Mouse (Mus musculus) G1E (cell line): ENCODE results near the gene Pole. TPM values are rescaled to one million over a fixed set of nuclear protein-coding genes. Genes with fewer than 3 reads are reported as not detected.

Source experiments
- ATAC-seq: 2 replicates; pipeline ENCODE4 v1.8.0; 2016; ENCODE audit warnings: mild to moderate bottlenecking; ENCODE audit not compliant: insufficient number of reproducible peaks, poor library complexity, low FRiP score, severe bottlenecking; ENCODE audit errors: extremely low read depth
- DNase-seq: peaks from one replicate; pipeline ENCODE4 v3.0.0; 2012; ENCODE audit warnings: low spot score
- H3K27me3 ChIP-seq: 2 replicates; pipeline ENCODE4 v1.6.1; 2012; ENCODE audit warnings: mild to moderate bottlenecking, low read length, inconsistent platforms; ENCODE audit not compliant: insufficient read depth
- H3K36me3 ChIP-seq: replicated peaks from 2 replicates; pipeline ENCODE3; 2012; ENCODE audit warnings: mild to moderate bottlenecking, inconsistent platforms
- H3K4me1 ChIP-seq: 2 replicates; pipeline ENCODE4 v1.6.1; 2012; ENCODE audit warnings: low read depth, low read length, inconsistent platforms, mixed read lengths; ENCODE audit not compliant: insufficient read depth
- H3K4me3 ChIP-seq: 2 replicates; pipeline ENCODE4 v1.5.1; 2012; ENCODE audit warnings: low read depth, mild to moderate bottlenecking, inconsistent platforms, low read length, moderate library complexity, mixed read lengths
- H3K9me3 ChIP-seq: replicated peaks from 2 replicates; pipeline ENCODE4 v1.6.1; 2012; ENCODE audit warnings: inconsistent platforms
- CTCF ChIP-seq: IDR thresholded peaks from 2 replicates; pipeline ENCODE4 v1.5.1; 2012; ENCODE audit warnings: low read depth, low read length, inconsistent platforms, mixed read lengths
- GATA1 ChIP-seq: IDR thresholded peaks from 2 replicates; pipeline ENCODE4 v1.6.1; 2012; ENCODE audit warnings: borderline replicate concordance, low read length, inconsistent platforms, mixed read lengths
- GATA2 ChIP-seq: IDR thresholded peaks from 2 replicates; pipeline ENCODE4 v1.6.1; 2012; ENCODE audit warnings: low read depth, low read length, inconsistent platforms, borderline replicate concordance
- POLR2AphosphoS5 ChIP-seq: IDR thresholded peaks from 2 replicates; pipeline ENCODE4 v1.6.1; 2012; ENCODE audit warnings: low read depth, low read length, inconsistent platforms; ENCODE audit not compliant: insufficient replicate concordance
- TAL1 ChIP-seq: conservative IDR thresholded peaks from 2 replicates; pipeline ENCODE4 v1.6.1; 2012; ENCODE audit warnings: low read depth, low read length, inconsistent platforms, mixed read lengths
- polyA plus RNA-seq: library from polyadenylated mRNA; stranded (reverse); fragments of >175 nt; gene quantifications from 2 replicates; pipeline ENCODE4 v1.2.3, GENCODE M21; 2012
- total RNA-seq, 2 experiments: library from RNA; stranded (forward) in 1 of 2; stranded (reverse) in 1 of 2; fragments of 200-1000 nt in 1 of 2; fragments of >200 nt in 1 of 2; fragmentation: Nextera tagmentation in 1 of 2; gene quantifications; 2 replicates each; pipeline ENCODE4 v1.2.3; 2014 to 2017

Pole gene
- total and polyA plus RNA-seq, 3 experiments, result 30.0 to 144 (median 67.2) TPM

- DNase-seq, result no peak
- ATAC-seq, result 0 out of 2 replicates have a peak, but pooled peaks have one; percentile 5
These were observed 459 bp downstream of the Pole start for GRCm38 (mm10) chr5:110286446-110287083.

GRCm38 (mm10) chr5:110287084-110287475 lies 974 bp downstream of the Pole start:
- no peak for ATAC-seq
- H3K27me3 ChIP-seq, result no peaks in the 10 kb centered on the region
- no peak for TF ChIP-seq POLR2AphosphoS5
- no peak for TF ChIP-seq GATA1
- TF ChIP-seq GATA2, result peak; percentile 91; the same call in 1 of the 2 replicates
- TF ChIP-seq CTCF, result no peak
- TF ChIP-seq TAL1, result no peak
- no peaks in the 10 kb centered on the region for H3K9me3 ChIP-seq
- H3K4me1 ChIP-seq, result peaks cover 59% of the 10 kb centered on the region
- no peak for DNase-seq
- H3K36me3 ChIP-seq, result peaks cover 55% of the 10 kb centered on the region
- H3K4me3 ChIP-seq, result peak overlapping the region; percentile 63

More at GRCm38 (mm10) chr5:110286446-110287083, 459 bp downstream of the Pole start:
- Histone ChIP-seq H3K36me3 (peaks cover 51% of the 10 kb centered on the region), H3K4me1 (peaks cover 55% of the 10 kb centered on the region), H3K9me3 (no peaks in the 10 kb centered on the region), H3K27me3 (no peaks in the 10 kb centered on the region), H3K4me3 (peak overlapping the region; percentile 86)
- TF ChIP-seq CTCF, result no peak
- TF ChIP-seq POLR2AphosphoS5, result no peak
- no peak for TF ChIP-seq GATA2
- no peak for TF ChIP-seq TAL1
- no peak for TF ChIP-seq GATA1

- no peak for TF ChIP-seq GATA2
- TF ChIP-seq CTCF, result no peak
- TF ChIP-seq GATA1, result no peak
- no peak for TF ChIP-seq TAL1
- TF ChIP-seq POLR2AphosphoS5, result no peak
- Histone ChIP-seq H3K4me3 (no peak overlapping the region), H3K9me3 (no peaks in the 10 kb centered on the region), H3K36me3 (peaks cover 84% of the 10 kb centered on the region), H3K4me1 (peaks cover 41% of the 10 kb centered on the region), H3K27me3 (no peaks in the 10 kb centered on the region)
- peak; percentile 61 for ATAC-seq
- no peak for DNase-seq
These were observed 5.5 kb downstream of the Pole start for GRCm38 (mm10) chr5:110291649-110292048.

DNA sequence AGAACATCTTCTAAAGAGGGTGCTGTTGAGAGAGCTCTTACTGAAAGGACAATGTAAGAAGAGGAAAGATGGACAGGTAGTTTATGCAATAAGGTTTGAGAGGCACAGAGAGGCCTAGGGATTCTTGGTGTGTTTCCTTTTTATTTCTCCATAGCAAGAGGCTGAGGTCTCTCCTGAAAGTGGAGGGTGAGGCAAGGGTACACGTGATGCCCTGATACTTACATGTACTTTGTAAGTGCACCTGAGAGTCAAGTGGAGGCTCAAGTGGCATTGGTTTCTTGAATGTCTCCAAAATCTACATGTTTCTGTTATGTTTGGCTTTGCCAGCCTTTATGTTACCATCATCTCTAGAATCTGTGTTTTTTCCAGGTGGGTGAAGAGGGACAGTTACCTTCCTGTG lies 10.5 kb downstream of the Pole start:
- Histone ChIP-seq H3K27me3 (no peaks in the 10 kb centered on the region), H3K9me3 (no peaks in the 10 kb centered on the region), H3K4me3 (no peak overlapping the region), H3K4me1 (peaks cover 11% of the 10 kb centered on the region), H3K36me3 (peaks cover 92% of the 10 kb centered on the region)
- DNase-seq (no peak), ATAC-seq (no peak)
- TF ChIP-seq GATA2, result no peak
- TF ChIP-seq TAL1, result no peak
- no peak for TF ChIP-seq CTCF
- TF ChIP-seq POLR2AphosphoS5, result no peak
- no peak for TF ChIP-seq GATA1

DNA sequence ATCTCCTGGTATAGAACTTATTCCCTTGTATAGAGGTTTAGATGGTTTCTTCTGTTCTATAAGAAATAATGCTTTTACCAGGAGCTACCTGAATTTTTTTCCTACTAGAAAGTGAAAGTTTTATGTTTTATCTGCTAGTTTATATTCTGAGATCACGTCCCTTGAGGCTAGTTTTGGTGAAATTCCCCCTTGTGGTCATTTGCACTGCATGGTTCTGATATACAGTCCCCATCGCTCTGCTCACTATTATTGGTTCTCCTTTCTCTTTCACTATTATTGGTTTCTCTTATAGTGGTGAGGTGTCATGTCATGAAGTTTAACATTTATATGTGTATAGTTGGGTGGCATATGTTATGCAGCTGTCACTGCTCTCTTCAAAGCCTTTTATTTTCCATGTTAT lies 14.5 kb downstream of the Pole start:
- DNase-seq, result no peak
- Histone ChIP-seq H3K9me3 (no peaks in the 10 kb centered on the region), H3K4me3 (no peak overlapping the region), H3K27me3 (no peaks in the 10 kb centered on the region), H3K4me1 (peaks cover 9% of the 10 kb centered on the region), H3K36me3 (peaks cover 96% of the 10 kb centered on the region)
- ATAC-seq, result no peak
- TF ChIP-seq CTCF (no peak), GATA2 (no peak)

DNA sequence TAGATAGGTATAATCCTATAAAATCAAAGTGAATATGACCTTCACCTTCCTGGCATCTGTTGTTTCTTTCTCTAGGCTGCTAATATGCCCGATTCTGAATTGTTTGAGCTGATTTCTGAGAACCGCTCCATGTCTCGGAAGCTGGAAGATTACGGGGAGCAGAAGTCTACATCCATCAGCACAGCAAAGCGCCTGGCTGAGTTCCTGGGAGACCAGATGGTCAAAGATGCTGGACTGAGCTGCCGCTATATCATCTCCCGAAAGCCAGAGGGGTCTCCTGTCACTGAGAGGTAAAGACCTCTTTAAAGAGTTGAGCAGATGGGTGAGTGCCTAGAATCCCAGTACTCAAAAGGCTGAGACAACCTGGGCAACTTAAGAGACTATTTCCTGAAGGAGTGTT lies 22.8 kb downstream of the Pole start:
- no peak for DNase-seq
- no peaks in the 10 kb centered on the region for H3K9me3 ChIP-seq
- no peak for ATAC-seq
- no peaks in the 10 kb centered on the region for H3K27me3 ChIP-seq
- H3K4me3 ChIP-seq, result no peak overlapping the region
- TF ChIP-seq POLR2AphosphoS5 (no peak), TAL1 (no peak), GATA2 (no peak), CTCF (no peak), GATA1 (no peak)
- H3K36me3 ChIP-seq, result peaks cover 98% of the 10 kb centered on the region
- no peaks in the 10 kb centered on the region for H3K4me1 ChIP-seq

- H3K9me3 ChIP-seq, result no peaks in the 10 kb centered on the region
- H3K27me3 ChIP-seq, result no peaks in the 10 kb centered on the region
- H3K4me1 ChIP-seq, result peaks cover 1% of the 10 kb centered on the region; the same call in 1 of the 2 replicates
- peaks cover 93% of the 10 kb centered on the region for H3K36me3 ChIP-seq
- DNase-seq (no peak), ATAC-seq (no peak)
- H3K4me3 ChIP-seq, result no peak overlapping the region
- TF ChIP-seq GATA2 (no peak), GATA1 (no peak), CTCF (no peak), TAL1 (no peak), POLR2AphosphoS5 (no peak)
These were observed 27.0 kb downstream of the Pole start for GRCm38 (mm10) chr5:110313127-110313526.
